Mouse (Mus musculus) C2C12 (cell line): ENCODE data around the gene 0610010F05Rik.

ENCODE experiments used
- CEBPB ChIP-seq: IDR thresholded peaks from one replicate; pipeline ENCODE4 v1.6.1; 2011; ENCODE audit warnings: low read depth, mild to moderate bottlenecking, control low read depth, moderate library complexity
- CTCF ChIP-seq: IDR thresholded peaks from one replicate; pipeline ENCODE4 v1.5.1; 2011; ENCODE audit not compliant: control insufficient read depth, insufficient read depth, insufficient read length
- MAX ChIP-seq: IDR thresholded peaks from one replicate; pipeline ENCODE4 v1.6.1; 2011; ENCODE audit warnings: mild to moderate bottlenecking, control low read depth
- MYOD1 ChIP-seq: IDR thresholded peaks from one replicate; pipeline ENCODE4 v1.6.1; 2011; ENCODE audit warnings: low read depth; ENCODE audit not compliant: control insufficient read depth, insufficient read length
- MYOG ChIP-seq: IDR thresholded peaks from one replicate; pipeline ENCODE4 v1.6.1; 2011; ENCODE audit not compliant: control insufficient read depth, insufficient read length; ENCODE audit errors: extremely low read depth

GRCm38 (mm10) chr11:23518981-23519380 is 114.5 kb downstream of the 0610010F05Rik start:
- TF ChIP-seq CTCF = no peak
- no peak for TF ChIP-seq MYOG
- no peak for TF ChIP-seq CEBPB
- no peak for TF ChIP-seq MAX
- peak; percentile 77 for TF ChIP-seq MYOD1
